ENCODE assay signal across 8 mouse cellular contexts in the genomic region with DNA sequence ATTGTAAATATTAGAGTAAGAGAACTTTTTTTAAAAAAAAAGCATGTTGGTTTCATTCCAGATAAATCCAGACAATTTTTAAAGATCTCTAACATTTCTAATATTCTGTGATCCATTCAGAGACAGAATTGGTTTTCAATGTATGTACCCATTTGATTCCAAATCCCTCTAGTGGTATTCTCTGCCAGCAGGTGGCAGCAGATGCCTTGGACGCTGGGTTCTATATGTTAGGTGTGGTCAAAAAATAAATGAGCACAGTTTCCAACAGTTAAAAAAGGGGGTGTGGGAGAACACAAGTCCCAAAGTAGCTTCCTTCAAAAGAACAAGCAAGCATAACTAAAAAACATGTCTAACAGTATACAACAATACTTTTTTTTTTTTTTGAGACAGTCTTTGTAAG. TPM values are rescaled to one million over a fixed set of nuclear protein-coding genes. Genes with fewer than 3 reads are reported as not detected.
DNase-seq lines count a peak whose midpoint lies in the region; ATAC-seq and TF ChIP-seq lines count a peak whose summit lies in the region.

No protein-coding gene starts in this region.

- H3K79me2 ChIP-seq in heart, adult 2 months (replicated peaks; ENCODE audit: control insufficient read depth, insufficient read depth, low read length) = no peaks in the 10 kb centered on the region

- no peak for ATAC-seq in neural tube, embryonic 11.5 days (ENCODE audit: insufficient read depth, low FRiP score, low TSS enrichment)

- peaks cover 4% of the 10 kb centered on the region for H3K4me1 ChIP-seq in heart, adult 2 months (ENCODE audit: control insufficient read depth, insufficient read depth, low read length)
- 0 out of 2 replicates have a peak, but pooled peaks cover 2% of the 10 kb centered on the region for H3K4me1 ChIP-seq in neural tube, embryonic 11.5 days (ENCODE audit: control insufficient read depth, insufficient read depth, low read length)

- H3K9me3 ChIP-seq in neural tube, embryonic 11.5 days (ENCODE audit: control insufficient read depth, low read length) = no peaks in the 10 kb centered on the region

- peak; percentile 23 to 61 for DNase-seq in heart, adult 2 months
- DNase-seq in heart, postnatal 25 days (ENCODE audit: low spot score) = no peak
- peak; percentile 83 to 84 for DNase-seq in right cerebral cortex, adult 2 months (ENCODE audit: low spot score in 2 of 2)
- no peak for DNase-seq in right cerebral cortex, postnatal 25 days
- DNase-seq in brain, adult 2 months (ENCODE audit: low read depth, low spot score) = peak; percentile 79
- peak; percentile 59 for DNase-seq in kidney, postnatal 14 days
- DNase-seq in neural tube, embryonic 11.5 days (ENCODE audit: low spot score) = peak; percentile 49
- DNase-seq in spleen, adult 12 weeks (ENCODE audit: low spot score) = no peak

- peak; percentile 91 for TF ChIP-seq CTCF in heart, adult 2 months (IDR thresholded peaks at IDR 0.05)

- intact Hi-C loops in heart, adult 2 months (cut with DNase I) = loop anchor here (1.0 to 5.0 kb wide), 4 partner anchors 41 to 187 kb away; a partner anchor contains a TSS
- intact Hi-C loops in heart, postnatal 25 days (cut with DNase I) = loop anchor here (2.0 to 5.0 kb wide), 3 partner anchors 73 to 187 kb away; no protein-coding TSS in a partner anchor

- no peak overlapping the region for H3K4me3 ChIP-seq in heart, adult 2 months
- H3K4me3 ChIP-seq in neural tube, embryonic 11.5 days (ENCODE audit: low read depth, low read length) = no peak overlapping the region

- H3K27me3 ChIP-seq in heart, adult 2 months (ENCODE audit: control insufficient read depth, insufficient read depth, low read length) = no peaks in the 10 kb centered on the region
- no peaks in the 10 kb centered on the region for H3K27me3 ChIP-seq in neural tube, embryonic 11.5 days (ENCODE audit: control insufficient read depth, insufficient read depth, low read length)

- H3K36me3 ChIP-seq in heart, adult 2 months (ENCODE audit: control insufficient read depth, insufficient read depth, low read length) = no peaks in the 10 kb centered on the region
- no peaks in the 10 kb centered on the region for H3K36me3 ChIP-seq in neural tube, embryonic 11.5 days (ENCODE audit: control insufficient read depth, insufficient read depth, low read length)

- no peak overlapping the region for H3K27ac ChIP-seq in heart, adult 2 months
- H3K27ac ChIP-seq in neural tube, embryonic 11.5 days (ENCODE audit: low read depth, low read length) = no peak overlapping the region

- TF ChIP-seq POLR2A in heart, adult 2 months (IDR thresholded peaks at IDR 0.05; ENCODE audit: insufficient read depth, low read depth, low read length) = no peak

- 0 out of 2 replicates have a peak, but pooled peaks have one; percentile 16 for TF ChIP-seq EP300 in heart, adult 2 months (IDR thresholded peaks at IDR 0.05; ENCODE audit: insufficient read depth, low read depth, low read length)

- WGBS in heart, adult 2 months = 8% methylated on average over 1 of the region's 1 CpGs
- WGBS in neural tube, embryonic 11.5 days = 5% methylated on average over 1 of the region's 1 CpGs

- H3K4me2 ChIP-seq in neural tube, embryonic 11.5 days (ENCODE audit: low read depth) = no peak overlapping the region

- no peak overlapping the region for H3K9ac ChIP-seq in heart, adult 2 months (ENCODE audit: low read depth, low read length)
- H3K9ac ChIP-seq in neural tube, embryonic 11.5 days (ENCODE audit: low read length) = no peak overlapping the region

RNA-seq across cellular contexts. Expression of a gene that starts 41.8 kb away (rescaled TPM):
- 10 to 100 TPM; 26.1 to 31.8 TPM for total RNA-seq in heart, adult 2 months (2021)
- 8.2 and 13.6 TPM in 2 replicates for polyA plus RNA-seq in heart, adult 2 months (2012; rRNA removed)
- total RNA-seq in heart, postnatal 25 days (2021) = 10 to 100 TPM; 26.6 to 31.3 TPM
- 17.3 and 17.6 TPM in 2 replicates for polyA plus RNA-seq in neural tube, embryonic 11.5 days (2014; fragmentation: Nextera tagmentation; extraction: Ambion mirVana)

Comparison
In these comparisons a context has a peak if more than half of its experiments do, and no peak if none do; other contexts are left out.
1. DNase-seq: peak in heart, adult 2 months (2 of 2), right cerebral cortex, adult 2 months (2 of 2), brain, adult 2 months (single experiment), kidney, postnatal 14 days (single experiment) and neural tube, embryonic 11.5 days (single experiment); none in heart, postnatal 25 days (single experiment), right cerebral cortex, postnatal 25 days (single experiment) and spleen, adult 12 weeks (single experiment).